Mouse (Mus musculus): ENCODE data around the gene Tmem139.

The Tmem139 gene

GRCm38 (mm10) chr6:42276151-42276550 is 14.4 kb downstream of the Tmem139 start:
- DNase-seq (ENCODE audit: inconsistent ontology term): no peak

- DNase-seq (ENCODE audit: inconsistent ontology term): no peak
These were observed 21.2 kb downstream of the Tmem139 start for GRCm38 (mm10) chr6:42282865-42283528.

GRCm38 (mm10) chr6:42286448-42286847 is 24.7 kb downstream of the Tmem139 start, which contains the start of gene Clcn1:
TSS of gene Clcn1 (plus strand) at chr6:42286685.
- DNase-seq (ENCODE audit: inconsistent ontology term): no peak

GRCm38 (mm10) chr6:42287562-42287961 is 25.8 kb downstream of the Tmem139 start:
- no peak for DNase-seq (ENCODE audit: inconsistent ontology term)

GRCm38 (mm10) chr6:42293327-42293726 is 31.6 kb downstream of the Tmem139 start:
- DNase-seq (ENCODE audit: inconsistent ontology term): no peak

GRCm38 (mm10) chr6:42295549-42296094 is 33.9 kb downstream of the Tmem139 start:
- peak; percentile 37 for DNase-seq (ENCODE audit: inconsistent ontology term)

GRCm38 (mm10) chr6:42299362-42299761 is 37.6 kb downstream of the Tmem139 start:
- no peak for DNase-seq (ENCODE audit: inconsistent ontology term)

- DNase-seq (ENCODE audit: inconsistent ontology term): no peak
These were observed 48.1 kb downstream of the Tmem139 start for GRCm38 (mm10) chr6:42309816-42310378.

- no peak for DNase-seq (ENCODE audit: inconsistent ontology term)
These were observed 48.8 kb downstream of the Tmem139 start for GRCm38 (mm10) chr6:42310427-42311053.

Measured in Muller cell, postnatal 12 days (primary cell).